Mouse (Mus musculus) midbrain, postnatal 0 days (tissue): ENCODE measurements around the gene Ptges2. TPM values are rescaled to one million over a fixed set of nuclear protein-coding genes. Genes with fewer than 3 reads are reported as not detected.

Experiments used
- ATAC-seq: fragments of 200-750 bp; cut with Nextera tagmentation; 2 replicates; pipeline ENCODE4 v1.8.0; 2017; ENCODE audit warnings: moderate number of reproducible peaks, mild to moderate bottlenecking, moderate TSS enrichment, moderate library complexity; ENCODE audit not compliant: low FRiP score
- DNase-seq: peaks from one replicate; pipeline ENCODE4 v3.0.0-alpha.2; 2015; ENCODE audit warnings: low spot score
- H3K27ac ChIP-seq: fragments of 300-500 bp; sonication (generic); 2 replicates; pipeline ENCODE4 v1.5.1; 2014; ENCODE audit warnings: low read depth, mild to moderate bottlenecking, low read length, mixed read lengths
- H3K27me3 ChIP-seq: fragments of 300-500 bp; sonication (generic); 2 replicates; pipeline ENCODE4 v1.6.1; 2014; ENCODE audit warnings: low read length, control low read depth, mixed read lengths; ENCODE audit not compliant: insufficient read depth
- H3K36me3 ChIP-seq: fragments of 300-500 bp; sonication (generic); 2 replicates; pipeline ENCODE4 v1.6.1; 2014; ENCODE audit warnings: low read length, control low read depth, mixed read lengths; ENCODE audit not compliant: insufficient read depth
- H3K4me1 ChIP-seq: fragments of 300-500 bp; sonication (generic); 2 replicates; pipeline ENCODE4 v1.6.1; 2014; ENCODE audit warnings: mild to moderate bottlenecking, control low read depth, antibody characterized with exemption, low read length, mixed read lengths; ENCODE audit not compliant: insufficient read depth
- H3K4me2 ChIP-seq: fragments of 300-500 bp; sonication (generic); 2 replicates; pipeline ENCODE4 v1.6.1; 2014; ENCODE audit warnings: low read depth, mild to moderate bottlenecking, low read length, mixed read lengths; ENCODE audit not compliant: poor library complexity, severe bottlenecking
- H3K4me3 ChIP-seq: fragments of 300-500 bp; sonication (generic); 2 replicates; pipeline ENCODE4 v1.5.1; 2014; ENCODE audit warnings: low read depth, mild to moderate bottlenecking, low read length, moderate library complexity
- H3K9ac ChIP-seq: fragments of 300-500 bp; sonication (generic); replicated peaks from 2 replicates; pipeline ENCODE4 v1.6.1; 2014; ENCODE audit warnings: mild to moderate bottlenecking, low read length, moderate library complexity, mixed read lengths; ENCODE audit not compliant: poor library complexity, severe bottlenecking
- H3K9me3 ChIP-seq: fragments of 300-500 bp; sonication (generic); 2 replicates; pipeline ENCODE4 v1.6.1; 2016; ENCODE audit warnings: low read length, control low read depth
- CTCF ChIP-seq: IDR thresholded peaks from 2 replicates; pipeline ENCODE4 v1.5.1; 2016; ENCODE audit warnings: antibody characterized with exemption, mild to moderate bottlenecking
- WGBS: fragments of 180-500 bp; shearing (Covaris S2); extraction: QIAGEN DNeasy Blood & Tissue Kit; methylation state at CpG from one replicate; pipeline ENCODE4 v1.1.7; 2014; 5-methylcytosine and 5-hydroxymethylcytosine counted together
- polyA plus RNA-seq: library from polyadenylated mRNA; unstranded; fragments of >200 nt; fragmentation: Nextera tagmentation; extraction: Ambion mirVana; gene quantifications from 2 replicates; pipeline ENCODE4 v1.2.1, GENCODE M21; 2015
- total RNA-seq: library from RNA; depleted of rRNA; stranded (reverse); fragments of >200 nt; gene quantifications from 2 replicates; pipeline ENCODE4 v1.2.3, GENCODE M21; 2014

The Ptges2 gene
- total and polyA plus RNA-seq, 2 experiments from 2014 or later = 41.1 to 56.2 TPM

DNA sequence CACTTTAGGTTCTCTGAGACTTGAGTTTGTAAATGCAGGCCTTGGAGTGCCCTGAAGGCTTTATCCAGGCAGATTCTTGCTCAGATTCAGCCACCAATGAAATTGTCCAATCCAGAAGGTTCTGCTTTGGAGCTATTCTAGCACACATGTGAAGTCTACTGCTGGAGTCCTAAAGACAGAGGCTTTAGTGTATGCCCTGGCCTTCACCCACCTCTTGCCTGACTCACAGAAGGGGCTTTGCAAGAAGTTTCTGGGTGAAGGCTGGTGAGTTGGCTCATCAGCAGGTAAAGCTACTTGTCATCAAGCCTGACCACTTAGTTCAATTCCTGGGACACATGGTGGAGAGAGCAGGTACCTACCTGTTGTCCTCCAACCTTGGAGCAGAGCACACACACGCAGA, 30.4 kb downstream of the Ptges2 start:
- TF ChIP-seq CTCF = no peak
- H3K4me3 ChIP-seq = no peak overlapping the region
- ATAC-seq (no peak), DNase-seq (no peak)
- no peaks in the 10 kb centered on the region for H3K27me3 ChIP-seq
- no peak overlapping the region for H3K9ac ChIP-seq
- H3K27ac ChIP-seq = no peak overlapping the region
- H3K36me3 ChIP-seq = peaks cover 4% of the 10 kb centered on the region
- 100% methylated on average over 1 of the region's 1 CpGs for WGBS
- H3K4me1 ChIP-seq = peaks cover 21% of the 10 kb centered on the region
- H3K4me2 ChIP-seq = no peak overlapping the region
- no peaks in the 10 kb centered on the region for H3K9me3 ChIP-seq

DNA sequence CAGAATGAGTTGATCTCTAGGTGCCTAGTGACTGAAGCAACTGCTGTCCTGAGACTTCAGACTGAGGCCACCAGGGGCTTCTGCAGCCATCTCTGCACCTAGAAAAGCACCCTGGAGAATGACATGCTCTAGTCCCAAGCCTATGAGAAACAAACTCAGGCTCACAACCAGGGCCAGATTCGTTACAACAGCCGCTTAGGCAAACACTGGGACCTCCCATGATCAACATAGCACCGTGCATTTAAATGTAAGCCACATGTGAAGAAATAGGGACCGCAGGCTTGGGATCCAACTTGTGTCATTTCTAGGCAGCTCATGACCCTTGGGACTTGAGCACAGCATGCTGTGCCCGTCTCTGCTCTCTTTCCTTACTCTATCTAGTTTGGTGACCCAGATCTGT, 32.0 kb downstream of the Ptges2 start:
- H3K9ac ChIP-seq = peak overlapping the region; percentile 63; the same call in 1 of the 2 replicates
- no peaks in the 10 kb centered on the region for H3K9me3 ChIP-seq
- no peaks in the 10 kb centered on the region for H3K27me3 ChIP-seq
- no peaks in the 10 kb centered on the region for H3K36me3 ChIP-seq
- WGBS = 69% methylated on average over 5 of the region's 5 CpGs
- TF ChIP-seq CTCF = 0 out of 2 replicates have a peak, but pooled peaks have one; percentile 8
- ATAC-seq (no peak), DNase-seq (no peak)
- H3K27ac ChIP-seq = peak overlapping the region; percentile 82
- H3K4me3 ChIP-seq = peak overlapping the region; percentile 61
- H3K4me2 ChIP-seq = peak overlapping the region; percentile 87
- peaks cover 25% of the 10 kb centered on the region for H3K4me1 ChIP-seq

- Histone ChIP-seq H3K27me3 (no peaks in the 10 kb centered on the region), H3K9ac (peak overlapping the region; percentile 63), H3K9me3 (no peaks in the 10 kb centered on the region), H3K27ac (peak overlapping the region; percentile 82), H3K4me2 (peak overlapping the region; percentile 87), H3K36me3 (no peaks in the 10 kb centered on the region), H3K4me1 (peaks cover 25% of the 10 kb centered on the region), H3K4me3 (peak overlapping the region; percentile 61)
- ATAC-seq (peak; percentile 76), DNase-seq (peak; percentile 86)
- no peak for TF ChIP-seq CTCF
- 22% methylated on average over 8 of the region's 8 CpGs for WGBS
These were observed 32.6 kb downstream of the Ptges2 start for GRCm38 (mm10) chr2:32428262-32428722.

- 57% methylated on average over 4 of the region's 4 CpGs for WGBS
- ATAC-seq = no peak
- Histone ChIP-seq H3K4me1 (peaks cover 25% of the 10 kb centered on the region), H3K27me3 (no peaks in the 10 kb centered on the region), H3K4me3 (peak overlapping the region; percentile 61), H3K27ac (peak overlapping the region; percentile 82), H3K9ac (peak overlapping the region; percentile 63), H3K9me3 (no peaks in the 10 kb centered on the region), H3K4me2 (peak overlapping the region; percentile 87), H3K36me3 (no peaks in the 10 kb centered on the region)
- DNase-seq = no peak
- no peak for TF ChIP-seq CTCF
These were observed 33.7 kb downstream of the Ptges2 start for GRCm38 (mm10) chr2:32429215-32429891.

- Histone ChIP-seq H3K9ac (peak overlapping the region; percentile 82), H3K4me2 (peak overlapping the region; percentile 87), H3K27me3 (no peaks in the 10 kb centered on the region), H3K4me3 (peak overlapping the region; percentile 61), H3K36me3 (no peaks in the 10 kb centered on the region), H3K9me3 (no peaks in the 10 kb centered on the region), H3K27ac (peak overlapping the region; percentile 90), H3K4me1 (peaks cover 17% of the 10 kb centered on the region)
- DNase-seq = peak; percentile 97
- 3% methylated on average over 18 of the region's 18 CpGs for WGBS
- ATAC-seq = peak; percentile 95
- no peak; the same call in 1 of the 2 replicates for TF ChIP-seq CTCF
These were observed 35.3 kb downstream of the Ptges2 start for GRCm38 (mm10) chr2:32430701-32431676.
